Mouse (Mus musculus) CD4-positive, CD25-positive, alpha-beta regulatory T cell, adult 4 months (primary cell): ENCODE measurements around the gene Oaf. TPM values are rescaled to one million over a fixed set of nuclear protein-coding genes. Genes with fewer than 3 reads are reported as not detected.

ENCODE experiments used
- ATAC-seq: one replicate; pipeline ENCODE4 v1.8.0; 2017
- polyA plus RNA-seq, 2 experiments: library from polyadenylated mRNA; unstranded; fragments of 100-300 nt; shearing (Covaris generic); gene quantifications; one replicate each; pipeline ENCODE4 v1.2.1; 2017

The Oaf gene
- polyA plus RNA-seq, 2 experiments from 2014 or later: 0.12 TPM; not detected in 1

DNA sequence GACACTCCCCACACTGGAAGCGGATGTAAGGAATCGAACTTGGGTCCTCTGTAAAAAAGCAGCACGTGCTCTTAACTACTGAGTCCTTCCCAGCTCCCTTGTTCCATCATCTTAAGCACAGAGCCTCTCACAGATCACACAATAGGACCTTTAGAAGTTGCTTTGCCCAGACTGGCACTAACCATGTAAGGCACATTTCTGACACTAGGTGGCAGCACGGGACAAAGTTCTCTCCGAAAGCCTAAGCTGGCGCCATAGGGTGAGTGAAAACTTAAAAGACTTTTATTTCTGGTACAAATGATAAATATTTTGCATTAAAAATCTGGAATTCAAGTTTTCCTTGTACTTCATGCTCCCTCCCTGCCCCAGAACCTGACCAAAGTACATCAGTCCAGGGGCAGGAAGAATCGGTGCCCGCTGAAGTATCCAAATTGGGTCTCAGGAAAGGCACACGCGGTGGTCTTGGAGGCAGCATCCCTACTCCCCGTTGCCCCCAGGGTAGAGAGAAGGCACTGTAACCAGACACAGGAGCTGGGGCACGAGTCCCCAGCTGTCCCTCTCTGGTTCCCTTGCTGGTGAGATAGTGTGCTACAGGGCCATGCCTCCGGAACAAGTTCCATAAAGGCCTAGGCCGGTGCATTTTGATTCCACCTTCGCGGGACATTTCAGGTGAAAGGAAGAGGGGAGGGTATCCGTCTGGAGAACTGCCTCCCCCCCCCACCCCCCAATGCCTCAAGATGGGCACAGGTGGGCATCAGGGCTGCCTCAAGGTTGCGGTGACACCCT lies 17.9 kb downstream of the Oaf start:
- ATAC-seq: no peak

DNA sequence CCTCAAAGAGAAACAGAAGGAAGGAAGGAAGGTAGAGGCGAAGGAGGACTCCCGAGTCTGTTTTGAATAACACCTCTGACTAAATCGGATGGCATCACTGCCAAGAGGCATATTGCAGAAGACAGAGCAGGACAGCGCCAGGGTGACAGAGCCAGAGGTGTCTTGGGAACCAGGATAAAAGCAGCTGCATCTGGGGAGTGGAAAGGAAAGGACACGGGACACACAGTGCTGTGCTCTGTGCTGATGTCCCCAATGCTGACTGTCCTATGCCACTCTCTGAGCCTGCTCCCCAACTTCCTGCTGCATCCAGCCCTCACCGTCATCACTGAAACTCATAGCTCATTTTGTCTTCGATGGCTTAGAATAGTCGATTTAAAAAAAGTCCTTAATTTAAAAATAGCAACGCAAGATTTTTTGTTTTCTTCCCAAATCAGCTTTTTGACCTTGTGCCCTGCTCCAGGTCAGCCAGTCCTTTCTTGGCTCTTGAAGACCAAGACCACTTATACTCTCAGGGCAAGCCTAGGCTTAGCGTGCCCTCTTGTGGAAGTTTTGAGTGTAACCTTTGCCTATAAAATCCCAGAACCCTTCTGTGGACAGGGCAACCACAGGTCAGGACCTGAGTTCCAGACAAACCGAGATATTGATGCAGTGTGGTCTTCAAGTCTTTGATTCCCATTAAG lies 28.8 kb downstream of the Oaf start:
- no peak for ATAC-seq

DNA sequence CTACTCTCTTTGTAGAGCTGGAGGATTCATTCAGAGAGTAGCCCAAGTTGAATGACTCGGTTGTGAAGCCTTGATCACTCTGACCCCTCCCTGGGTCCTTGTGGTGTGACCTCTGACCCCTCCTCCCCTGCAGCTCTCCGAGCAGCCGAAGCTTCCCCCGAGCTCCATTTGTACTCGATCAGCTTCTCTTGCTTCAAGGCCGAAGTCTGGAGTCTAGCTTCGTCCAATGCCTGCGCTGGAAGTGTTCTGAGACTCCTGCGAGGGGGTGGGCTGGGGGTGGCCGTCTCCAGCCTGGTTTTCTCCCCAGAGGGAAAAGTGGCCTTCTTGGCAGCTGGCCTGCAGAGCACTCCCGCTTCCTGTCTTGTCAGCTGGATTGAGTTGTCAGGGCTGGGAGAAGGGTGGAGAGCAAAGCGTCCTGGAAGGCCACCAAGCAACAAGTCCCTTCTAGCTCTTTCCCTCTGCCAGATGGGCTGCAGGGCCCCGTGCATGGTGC lies 29.5 kb downstream of the Oaf start, which contains the start of gene Pou2f3:
Gene Pou2f3, minus strand, starts transcription at position 180 of the 493 bp plus-strand sequence.
- no peak for ATAC-seq

DNA sequence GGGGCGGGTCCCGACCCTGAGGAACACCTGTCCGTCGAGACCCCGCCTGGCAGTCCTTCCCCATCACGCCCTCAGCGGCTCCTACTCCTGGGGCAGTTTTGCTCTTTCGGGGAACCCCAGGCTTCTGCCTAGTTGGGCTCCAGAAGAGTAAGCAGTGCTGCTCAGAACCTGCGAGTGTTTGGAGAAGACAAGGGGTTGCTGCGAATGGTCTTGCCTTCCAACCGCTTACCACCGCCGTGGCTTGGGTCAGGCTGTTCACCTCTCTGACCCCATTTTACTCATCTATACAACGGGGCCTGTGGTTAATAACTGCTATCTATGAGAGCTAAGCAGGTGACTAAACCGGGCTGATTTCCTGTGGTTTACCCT lies 33.7 kb downstream of the Oaf start:
- no peak for ATAC-seq

DNA sequence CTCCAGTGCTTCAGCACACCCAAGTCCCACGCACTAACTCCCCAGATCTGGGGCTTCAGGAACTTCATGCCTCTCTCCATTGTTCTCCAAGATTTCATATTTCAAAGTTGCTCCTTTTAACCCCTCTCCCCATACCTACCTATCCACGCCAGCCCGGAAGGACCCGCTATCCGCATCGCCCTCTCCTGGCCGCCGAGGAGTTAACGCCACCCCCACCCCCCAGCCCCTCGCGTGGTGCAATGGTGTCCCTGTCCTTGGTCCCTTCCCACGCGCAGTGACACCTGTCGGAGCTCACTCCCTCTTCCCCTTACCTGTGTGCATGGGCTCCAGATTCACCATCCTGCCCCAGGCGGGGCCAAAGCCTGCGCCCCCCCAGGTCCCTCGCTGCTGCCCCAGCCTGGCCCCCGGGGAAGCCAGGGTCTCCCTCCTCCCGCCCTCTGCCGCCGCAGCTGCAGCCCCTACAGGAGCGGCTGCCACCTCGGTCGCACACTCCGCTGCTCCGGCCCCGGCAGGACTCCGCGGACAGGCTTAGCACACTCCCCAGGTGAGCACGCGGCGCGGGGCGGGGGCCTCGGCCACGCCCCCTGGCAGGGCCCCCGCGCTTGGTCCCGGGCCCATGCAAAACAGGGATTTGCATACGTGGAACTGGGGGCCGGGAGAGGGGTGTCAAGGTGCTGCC lies 34.2 kb downstream of the Oaf start:
- no peak for ATAC-seq

DNA sequence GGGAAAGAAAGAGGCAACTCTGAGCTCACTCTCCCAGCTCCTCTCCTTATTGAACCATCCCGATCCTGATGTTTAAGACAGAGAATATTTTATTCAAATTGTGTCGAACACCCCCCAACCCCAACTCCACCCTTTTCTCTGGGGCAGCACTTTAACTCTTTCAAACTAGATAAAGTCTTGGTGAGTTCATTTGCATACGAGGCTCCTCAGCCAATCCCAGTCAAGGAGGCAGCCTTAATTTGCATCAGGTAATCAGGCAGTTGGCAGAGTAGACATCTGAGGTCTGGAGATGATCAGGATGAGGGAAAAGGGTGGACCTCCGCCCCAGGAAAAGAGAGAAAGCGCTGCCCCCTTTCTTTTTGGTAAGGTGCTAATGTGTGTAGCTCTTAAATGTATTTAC lies 39.5 kb downstream of the Oaf start:
- no peak for ATAC-seq

DNA sequence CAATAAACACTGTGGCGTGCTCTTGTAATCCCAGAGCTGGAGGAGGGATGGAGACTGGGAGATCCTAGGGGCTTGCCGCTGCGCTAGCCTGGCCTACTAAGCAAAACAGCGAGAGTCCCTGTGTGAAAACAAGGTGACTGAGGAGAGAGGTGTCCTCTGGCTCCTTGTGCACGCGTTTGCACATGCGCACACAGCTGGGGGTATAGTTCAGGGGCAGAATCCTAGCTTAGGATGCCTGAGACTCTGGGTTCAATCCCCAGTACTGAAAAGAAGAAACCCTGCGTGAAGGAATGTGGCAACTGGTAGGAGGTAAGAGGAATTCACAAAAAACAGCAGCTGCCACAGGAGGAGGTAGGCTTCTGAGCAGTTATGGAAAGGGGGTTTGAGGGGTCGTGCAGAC lies 45.7 kb downstream of the Oaf start:
- no peak for ATAC-seq

DNA sequence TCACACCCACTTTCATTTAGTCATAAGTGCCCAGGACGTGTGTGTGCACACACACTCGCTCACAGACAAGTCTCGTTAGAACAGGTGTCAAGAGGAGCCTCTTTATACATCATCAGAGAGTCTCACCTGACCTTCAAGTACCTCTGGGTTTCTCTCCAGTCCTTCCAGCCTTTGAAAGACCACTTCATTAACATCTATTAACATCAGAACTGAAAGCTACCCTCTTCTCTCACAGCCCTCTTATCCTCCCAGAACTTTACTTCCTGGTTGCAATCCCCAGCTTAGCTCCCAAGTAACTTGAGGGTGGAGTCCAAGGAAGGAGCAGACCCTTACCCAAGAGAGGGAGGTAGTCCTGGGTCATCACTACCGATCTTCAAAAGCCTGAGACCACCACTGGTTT lies 48.1 kb downstream of the Oaf start:
- no peak for ATAC-seq

DNA sequence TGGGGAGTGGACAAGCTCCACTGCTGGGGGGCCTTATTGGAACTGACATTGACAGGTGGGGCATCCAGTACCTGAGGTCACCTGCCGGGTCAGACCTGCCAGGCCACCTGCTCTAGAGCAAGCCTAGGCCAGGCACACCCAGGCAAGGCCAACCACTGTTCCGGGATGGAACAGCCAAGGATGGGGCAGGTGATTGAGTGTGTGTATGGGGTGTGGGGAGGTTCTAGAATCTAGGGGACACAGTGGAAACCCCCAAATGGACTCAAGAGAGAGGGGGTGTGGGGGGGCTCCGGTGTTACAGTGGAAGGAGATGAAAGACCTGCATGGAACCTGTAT lies 50.7 kb downstream of the Oaf start:
- ATAC-seq: no peak

DNA sequence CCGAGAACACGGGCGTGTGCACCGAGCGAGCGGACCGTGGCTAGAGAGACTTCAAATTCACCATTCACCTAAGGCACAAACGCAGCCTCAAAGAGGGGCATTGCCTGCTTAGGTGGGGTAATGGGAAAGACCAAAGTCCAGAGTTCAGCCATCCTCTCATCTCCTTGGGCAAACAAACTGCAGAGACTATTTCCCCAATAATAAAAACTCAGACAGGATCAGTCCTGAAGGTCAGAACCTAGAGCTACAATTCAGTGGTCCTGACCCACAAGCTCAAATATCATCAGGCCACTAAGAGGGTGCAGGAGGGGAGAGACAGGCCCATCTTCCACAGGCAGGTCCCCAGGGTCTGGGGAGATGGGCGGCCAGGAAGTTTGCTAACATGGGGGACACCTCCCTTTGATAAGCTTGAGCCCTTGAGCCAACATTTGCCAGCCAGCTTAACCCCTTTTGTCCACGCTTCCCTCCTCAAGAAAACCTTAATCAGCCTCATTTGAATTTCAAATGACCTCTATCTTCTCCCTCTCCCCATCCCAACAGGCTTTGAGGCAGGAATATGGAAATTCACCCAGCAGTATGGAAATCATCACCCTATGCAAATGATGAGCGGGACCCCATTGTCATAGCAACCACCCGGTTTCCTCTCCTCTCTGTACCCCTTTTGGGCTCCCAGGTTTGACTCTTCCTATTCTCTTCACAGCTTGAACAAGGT lies 51.2 kb downstream of the Oaf start:
- no peak for ATAC-seq

DNA sequence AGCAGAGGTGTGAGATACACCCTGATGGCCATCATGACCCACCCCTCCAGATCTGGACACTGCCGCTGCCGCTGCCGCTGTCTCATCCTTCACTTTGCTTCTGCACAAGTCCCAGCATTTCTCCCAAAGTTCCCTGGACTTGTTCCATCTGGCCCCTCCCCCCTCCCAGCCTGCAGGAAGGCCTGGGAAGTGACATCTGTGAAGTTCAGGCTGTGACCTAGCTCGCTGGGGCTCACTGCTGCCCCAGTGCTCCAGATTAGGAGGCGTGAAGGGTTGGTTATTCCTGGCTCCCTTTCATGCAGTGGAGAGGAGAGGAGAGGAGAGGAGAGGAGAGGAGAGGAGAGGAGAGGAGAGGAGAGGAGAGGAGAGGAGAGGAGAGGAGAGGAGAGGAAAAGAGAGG lies 60.1 kb downstream of the Oaf start:
- no peak for ATAC-seq

DNA sequence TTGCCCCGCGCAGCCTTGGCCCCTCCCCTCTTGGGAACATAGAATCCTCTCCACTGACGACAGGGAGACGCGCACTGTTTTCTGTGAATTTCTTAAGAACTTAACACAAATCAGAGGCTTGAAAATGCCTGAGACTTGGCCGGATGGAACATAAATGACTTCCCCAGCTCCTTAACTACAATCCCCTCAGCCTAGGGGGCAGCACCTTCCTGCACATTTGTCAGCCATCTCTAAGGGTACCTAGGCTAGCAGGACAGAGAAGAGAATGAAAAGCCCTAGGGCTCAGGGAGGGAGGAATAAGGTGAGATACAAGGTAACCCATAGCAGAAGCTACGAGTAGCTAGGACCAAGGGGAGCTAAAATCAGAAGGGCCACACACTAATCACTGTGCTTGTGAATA lies 61.5 kb downstream of the Oaf start:
- no peak for ATAC-seq

Other genes starting within 250 kb of the Oaf start
- 10 to 100 TPM; 17.8 to 28.2 TPM for gene Arhgef12, start 132.7 kb downstream of the Oaf start, polyA plus RNA-seq
- 1 to 10 TPM; 3.1 to 4.6 TPM for gene Tmem136, start 123.3 kb downstream of the Oaf start, polyA plus RNA-seq
- not detected for gene Pou2f3, start 29.5 kb downstream of the Oaf start, polyA plus RNA-seq
- gene Trim29, start 70.9 kb upstream of the Oaf start, polyA plus RNA-seq: not detected